Mouse (Mus musculus) layer of hippocampus, adult 2 months (tissue): ENCODE measurements at regions not wholly inside any gene's neighbourhood (a gene's known extent, or its start where the extent isn't known, plus 50 kb on each side); places are given as distances from the start of the nearest gene placed in this dataset.

ENCODE experiments used
- DNase-seq, 2 experiments: peaks; one replicate each; pipeline ENCODE4 v3.0.0; 2022; ENCODE audit warnings: low spot score in 2 of 2
- H3K27ac ChIP-seq: fragments of 200-600 bp; 2 replicates; pipeline ENCODE4 v1.8.1; 2022
- H3K4me3 ChIP-seq: fragments of 200-600 bp; 2 replicates; pipeline ENCODE4 v1.8.1; 2022; ENCODE audit warnings: mild to moderate bottlenecking
- CTCF ChIP-seq: fragments of 200-600 bp; conservative IDR thresholded peaks from 2 replicates; pipeline ENCODE4 v1.8.1; 2022; ENCODE audit warnings: antibody characterized with exemption, mild to moderate bottlenecking, moderate library complexity

- no peak overlapping the region for H3K4me3 ChIP-seq
- H3K27ac ChIP-seq: no peak overlapping the region
- TF ChIP-seq CTCF: no peak
- no peak for DNase-seq
Measured at GRCm38 (mm10) chr8:99591308-99592004, 175.2 kb upstream of the Cdh8 start.

- no peak overlapping the region for H3K4me3 ChIP-seq
- no peak for TF ChIP-seq CTCF
- no peak for DNase-seq
- H3K27ac ChIP-seq: no peak overlapping the region
Measured at GRCm38 (mm10) chr8:99544102-99544501, 127.8 kb upstream of the Cdh8 start.

GRCm38 (mm10) chr8:99532686-99533415 lies 116.6 kb upstream of the Cdh8 start:
- DNase-seq: peak; percentile 15 to 38
- no peak overlapping the region for H3K4me3 ChIP-seq
- TF ChIP-seq CTCF: no peak
- 0 out of 2 replicates have a peak overlapping the region, but pooled peaks have one; percentile 28 for H3K27ac ChIP-seq

DNA sequence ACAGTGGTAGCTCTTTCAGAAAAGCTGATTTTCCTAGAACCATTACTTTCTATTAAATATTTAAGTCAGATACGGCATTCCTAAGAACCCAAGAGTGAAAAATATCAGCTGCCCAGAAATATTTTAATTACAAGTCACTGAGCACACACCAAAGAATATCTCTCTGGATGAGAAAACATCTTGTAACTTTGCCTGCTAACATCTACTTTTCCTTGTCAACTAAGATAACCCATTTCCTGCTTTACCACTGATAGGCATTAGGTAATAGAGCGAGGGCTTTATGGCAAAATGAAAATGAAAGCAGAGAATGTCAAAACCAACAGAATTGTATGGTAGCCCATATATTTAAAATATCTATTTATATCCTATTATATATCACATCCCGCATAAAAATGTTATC lies 85.8 kb upstream of the Cdh8 start:
- DNase-seq: no peak
- no peak for TF ChIP-seq CTCF
- Histone ChIP-seq H3K4me3 (no peak overlapping the region), H3K27ac (no peak overlapping the region)
